In genomic region chr14:61736384-61737322, GRCm38 (mm10) we compare ENCODE assay signal across 8 mouse cellular contexts.
DNase-seq lines count a peak whose midpoint lies in the region; ATAC-seq and TF ChIP-seq lines count a peak whose summit lies in the region.

No protein-coding gene starts in this region.

- H3K36me3 ChIP-seq in neural tube, embryonic 13.5 days: no peaks in the 10 kb centered on the region
- no peaks in the 10 kb centered on the region for H3K36me3 ChIP-seq in neural tube, embryonic 15.5 days
- no peaks in the 10 kb centered on the region for H3K36me3 ChIP-seq in kidney, postnatal 0 days (ENCODE audit: insufficient read depth, low read length)

- H3K4me1 ChIP-seq in neural tube, embryonic 13.5 days (replicated peaks): peaks cover 7% of the 10 kb centered on the region
- 0 out of 2 replicates have a peak, but pooled peaks cover 6% of the 10 kb centered on the region for H3K4me1 ChIP-seq in neural tube, embryonic 15.5 days
- H3K4me1 ChIP-seq in kidney, postnatal 0 days (replicated peaks; ENCODE audit: insufficient read depth, low read length): no peaks in the 10 kb centered on the region

- H3K27me3 ChIP-seq in neural tube, embryonic 13.5 days: no peaks in the 10 kb centered on the region
- H3K27me3 ChIP-seq in neural tube, embryonic 15.5 days (replicated peaks): no peaks in the 10 kb centered on the region
- no peaks in the 10 kb centered on the region for H3K27me3 ChIP-seq in kidney, postnatal 0 days (ENCODE audit: insufficient read depth, low read length)

- no peak overlapping the region for H3K9ac ChIP-seq in neural tube, embryonic 13.5 days
- H3K9ac ChIP-seq in neural tube, embryonic 15.5 days (replicated peaks): no peak overlapping the region
- H3K9ac ChIP-seq in kidney, postnatal 0 days (ENCODE audit: low read depth, low read length): no peak overlapping the region

- no peak for TF ChIP-seq CTCF in kidney, postnatal 0 days (IDR thresholded peaks at IDR 0.05; ENCODE audit: low read depth)

- peak overlapping the region; percentile 25; the same call in 1 of the 2 replicates for H3K4me2 ChIP-seq in neural tube, embryonic 13.5 days
- H3K4me2 ChIP-seq in neural tube, embryonic 15.5 days: no peak overlapping the region
- peak overlapping the region; percentile 25; the same call in 1 of the 2 replicates for H3K4me2 ChIP-seq in kidney, postnatal 0 days (ENCODE audit: low read length)

- H3K27ac ChIP-seq in neural tube, embryonic 13.5 days (replicated peaks): no peak overlapping the region
- no peak overlapping the region for H3K27ac ChIP-seq in neural tube, embryonic 15.5 days (replicated peaks)
- H3K27ac ChIP-seq in kidney, postnatal 0 days: peak overlapping the region; percentile 47

- DNase-seq in adrenal gland, postnatal 10 days: peak; percentile 16
- no peak for DNase-seq in adrenal gland, postnatal 25 days
- peak; percentile 45 for DNase-seq in kidney, postnatal 0 days (ENCODE audit: low spot score)
- DNase-seq in thymus, postnatal 4 days: peak; percentile 59
- DNase-seq in cerebellum, adult 8-10 months: no peak

- ATAC-seq in neural tube, embryonic 13.5 days (ENCODE audit: low read depth): no peak
- no peak for ATAC-seq in neural tube, embryonic 15.5 days (ENCODE audit: low FRiP score)
- ATAC-seq in kidney, postnatal 0 days (replicated peaks; ENCODE audit: low FRiP score, low read depth): no peak
- no peak for ATAC-seq in frontal cortex, adult (ENCODE audit: low TSS enrichment)

- 19% methylated on average over 16 of the region's 16 CpGs for WGBS in neural tube, embryonic 13.5 days
- WGBS in neural tube, embryonic 15.5 days: 22% methylated on average over 16 of the region's 16 CpGs
- WGBS in kidney, postnatal 0 days: 33% methylated on average over 16 of the region's 16 CpGs

- no peaks in the 10 kb centered on the region for H3K9me3 ChIP-seq in neural tube, embryonic 13.5 days
- no peaks in the 10 kb centered on the region for H3K9me3 ChIP-seq in neural tube, embryonic 15.5 days (replicated peaks)
- H3K9me3 ChIP-seq in kidney, postnatal 0 days (replicated peaks; ENCODE audit: low read length): no peaks in the 10 kb centered on the region

- no peak overlapping the region for H3K4me3 ChIP-seq in neural tube, embryonic 13.5 days
- no peak overlapping the region for H3K4me3 ChIP-seq in neural tube, embryonic 15.5 days (replicated peaks)
- H3K4me3 ChIP-seq in kidney, postnatal 0 days (replicated peaks; ENCODE audit: low read depth, low read length): no peak overlapping the region

Comparison
In these comparisons a context has a peak if more than half of its experiments do, and no peak if none do; other contexts are left out.
1. DNase-seq: peak in adrenal gland, postnatal 10 days (single experiment), kidney, postnatal 0 days (single experiment) and thymus, postnatal 4 days (single experiment); none in adrenal gland, postnatal 25 days (single experiment) and cerebellum, adult 8-10 months (single experiment).